Mouse (Mus musculus) frontal cortex, postnatal 36 days (tissue): ENCODE measurements at regions not wholly inside any gene's neighbourhood (a gene's known extent, or its start where the extent isn't known, plus 50 kb on each side); places are given as distances from the start of the nearest gene placed in this dataset.

Source experiments
- DNase-seq, 2 experiments: peaks; one replicate each; pipeline ENCODE4 v3.0.0; 2022; ENCODE audit warnings: low spot score in 2 of 2

- DNase-seq: no peak
Measured at GRCm38 (mm10) chr11:114435788-114436187, 232.5 kb upstream of the Rpl38 start.

- no peak for DNase-seq
Measured at GRCm38 (mm10) chr11:114433561-114433960, 234.8 kb upstream of the Rpl38 start.

- no peak for DNase-seq
Measured at GRCm38 (mm10) chr11:114425447-114425846, 242.9 kb upstream of the Rpl38 start.

- no peak for DNase-seq
Measured at GRCm38 (mm10) chr11:114423322-114423721, 245.0 kb upstream of the Rpl38 start.

DNA sequence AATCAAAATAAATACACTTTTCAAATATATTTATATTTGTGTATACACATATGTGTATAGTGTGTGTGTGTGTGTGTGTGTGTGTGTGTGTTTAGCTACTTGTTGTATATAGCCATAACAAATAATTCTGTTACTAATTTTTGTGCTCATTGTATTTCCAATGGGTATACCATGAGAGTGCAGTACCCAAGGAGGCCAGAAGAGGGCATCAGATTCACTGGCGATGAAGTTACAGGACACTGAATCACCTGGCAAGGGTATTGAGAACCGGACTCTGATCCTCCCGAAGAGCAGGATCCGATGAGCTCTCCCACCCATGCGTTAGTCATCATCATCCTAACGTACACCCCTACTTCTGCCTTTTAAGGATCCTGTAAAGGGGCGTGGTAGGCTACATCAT lies 249.3 kb upstream of the Rpl38 start:
- DNase-seq: no peak

- DNase-seq: no peak
Measured at GRCm38 (mm10) chr11:114416168-114416567, 252.2 kb upstream of the Rpl38 start.

- DNase-seq: no peak
Measured at GRCm38 (mm10) chr11:114404401-114404800, 263.9 kb upstream of the Rpl38 start.

DNA sequence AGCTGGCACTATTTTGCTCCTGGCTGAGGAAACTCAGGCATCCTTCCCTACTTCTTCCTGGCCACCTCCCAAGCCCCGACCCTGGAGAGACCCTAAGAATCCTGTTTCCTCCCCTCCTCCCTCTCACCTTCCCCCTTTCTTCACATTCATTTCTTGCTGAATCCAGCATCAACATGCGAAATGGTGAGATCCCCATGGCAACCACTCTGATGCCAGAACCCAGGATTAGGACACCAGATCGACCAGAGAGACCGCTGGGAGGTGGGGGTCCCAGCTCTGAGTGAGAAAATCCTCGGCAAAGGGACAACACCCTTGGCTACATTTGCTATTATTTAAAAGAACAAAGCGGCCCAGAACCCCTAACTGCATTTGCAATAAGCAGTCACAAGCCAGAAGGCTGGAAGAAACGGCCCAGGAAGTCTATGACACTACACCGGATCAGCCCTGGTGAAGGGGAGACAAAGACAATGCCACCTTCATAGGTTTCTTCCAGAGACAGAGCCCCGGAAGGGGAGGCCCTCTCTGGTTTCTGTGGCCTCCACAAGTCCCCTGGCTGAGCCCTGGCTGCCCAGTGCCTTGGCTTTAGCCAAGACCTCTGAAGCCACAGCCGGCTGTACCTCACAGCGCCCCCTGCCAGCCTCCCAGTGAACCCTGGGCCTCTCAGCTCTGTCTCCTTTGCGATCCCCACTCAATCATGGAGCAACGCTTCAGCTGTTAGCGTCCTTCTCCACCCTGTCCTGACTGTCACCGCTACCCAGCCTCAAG lies 265.6 kb upstream of the Rpl38 start:
- peak in 1 of 2 experiments; percentile 10 for DNase-seq

DNA sequence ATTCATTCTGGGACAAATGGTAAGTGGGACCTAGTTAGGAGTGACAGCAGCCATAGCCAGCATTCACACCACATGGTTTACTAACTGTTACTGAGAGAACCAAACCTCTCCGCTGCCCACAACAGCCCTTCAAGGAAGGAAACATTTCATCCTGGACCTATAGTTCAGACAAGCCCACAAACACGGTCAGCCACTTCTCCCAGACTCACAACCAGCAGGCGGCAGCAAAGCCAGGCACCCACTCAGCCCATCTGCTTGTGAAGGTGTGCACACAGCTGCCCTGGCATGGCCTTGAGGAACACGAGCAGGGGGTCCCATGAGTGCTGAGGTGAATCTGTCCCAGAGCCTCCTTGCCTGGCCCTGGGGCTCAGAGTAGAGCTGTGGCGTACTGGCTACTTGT lies 267.6 kb upstream of the Rpl38 start:
- no peak for DNase-seq

DNA sequence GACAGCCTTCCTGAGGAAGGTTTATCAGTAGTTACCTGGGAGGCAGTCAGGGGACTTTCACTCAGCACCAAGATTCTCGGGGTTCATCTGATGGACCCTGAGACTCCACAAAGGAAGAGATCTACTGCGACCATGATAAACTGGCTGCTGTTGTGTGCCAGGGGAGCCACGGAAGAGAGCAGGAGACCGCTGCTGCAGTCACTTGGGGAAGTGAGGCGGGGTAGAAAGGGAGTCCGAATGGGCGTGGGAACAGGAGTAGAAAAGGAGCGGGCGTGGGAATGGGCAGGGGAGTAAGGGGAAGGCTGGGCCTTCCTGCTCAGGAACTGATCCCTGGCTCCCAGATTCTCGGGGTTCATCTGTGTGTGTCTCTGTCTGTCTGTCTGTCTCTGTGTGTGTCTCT lies 276.2 kb upstream of the Rpl38 start:
- DNase-seq: no peak

DNA sequence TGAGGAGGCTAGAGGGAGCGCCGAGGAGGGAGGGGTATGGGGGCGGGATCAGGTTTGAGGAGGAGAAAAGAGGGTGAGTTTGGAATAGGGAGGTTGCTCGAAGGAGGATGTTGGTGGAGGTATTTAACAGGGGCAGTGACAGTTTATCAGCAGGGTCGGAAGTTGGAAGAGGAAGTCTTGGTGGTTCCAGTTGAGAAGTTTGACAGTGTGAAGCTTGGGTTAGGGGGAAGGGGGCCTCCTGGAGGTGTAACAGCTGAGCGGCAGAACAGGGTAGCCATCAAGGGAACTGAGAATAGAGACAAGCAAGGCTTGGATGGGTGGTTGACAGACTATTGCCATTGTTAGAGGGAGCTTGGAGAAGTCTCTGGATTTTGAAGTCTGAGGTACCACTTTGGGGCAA lies 276.8 kb upstream of the Rpl38 start:
- DNase-seq: no peak

GRCm38 (mm10) chr11:114387091-114387490 lies 281.2 kb upstream of the Rpl38 start:
- no peak for DNase-seq

- DNase-seq: no peak
Measured at GRCm38 (mm10) chr11:114379411-114379824, 288.9 kb upstream of the Rpl38 start.

DNA sequence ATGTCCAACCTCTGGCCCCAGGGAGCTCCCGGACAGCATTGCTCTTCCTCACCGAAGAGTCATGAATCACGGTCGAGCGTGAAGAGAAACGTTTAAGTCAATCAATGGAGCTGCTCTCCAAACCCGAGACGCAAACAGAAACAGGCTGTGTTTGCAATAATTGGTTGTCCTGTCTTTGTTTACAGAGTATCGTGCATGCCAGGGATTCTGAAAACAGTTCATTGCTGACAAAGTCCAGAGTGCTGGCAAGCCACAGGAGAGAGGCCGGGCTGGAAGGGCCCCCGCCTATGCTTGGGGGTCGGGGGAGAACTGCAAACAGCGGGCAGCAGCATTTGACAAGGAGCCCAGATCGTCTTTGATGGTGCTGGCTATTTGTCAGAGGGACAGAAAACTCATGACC lies 292.4 kb upstream of the Rpl38 start:
- no peak for DNase-seq

DNA sequence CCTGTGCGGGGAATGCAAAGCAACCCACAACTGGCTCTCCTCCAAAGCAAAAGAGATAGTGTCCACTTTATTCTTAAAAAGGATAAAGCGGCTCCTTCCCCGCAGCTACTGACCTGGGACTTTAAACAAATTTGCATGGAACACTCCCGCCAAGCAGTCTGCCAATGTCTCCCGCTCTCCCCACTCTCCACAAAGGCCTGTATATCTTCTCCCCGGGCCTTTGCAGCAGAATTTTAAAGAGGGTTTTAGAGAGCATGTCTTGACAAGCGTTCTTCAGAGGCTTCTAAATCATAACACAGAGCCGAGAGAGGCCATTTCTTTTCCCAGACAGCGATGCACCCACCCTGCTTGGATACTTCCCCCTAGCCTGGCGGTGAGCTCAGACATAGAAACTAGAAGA lies 297.6 kb upstream of the Rpl38 start:
- DNase-seq: no peak

- no peak for DNase-seq
Measured at GRCm38 (mm10) chr11:114367779-114368178, 300.5 kb upstream of the Rpl38 start.

- DNase-seq: no peak
Measured at GRCm38 (mm10) chr11:114360946-114361345, 294.1 kb upstream of the Sdk2 start.

GRCm38 (mm10) chr11:114360321-114360720 lies 293.5 kb upstream of the Sdk2 start:
- DNase-seq: no peak

DNA sequence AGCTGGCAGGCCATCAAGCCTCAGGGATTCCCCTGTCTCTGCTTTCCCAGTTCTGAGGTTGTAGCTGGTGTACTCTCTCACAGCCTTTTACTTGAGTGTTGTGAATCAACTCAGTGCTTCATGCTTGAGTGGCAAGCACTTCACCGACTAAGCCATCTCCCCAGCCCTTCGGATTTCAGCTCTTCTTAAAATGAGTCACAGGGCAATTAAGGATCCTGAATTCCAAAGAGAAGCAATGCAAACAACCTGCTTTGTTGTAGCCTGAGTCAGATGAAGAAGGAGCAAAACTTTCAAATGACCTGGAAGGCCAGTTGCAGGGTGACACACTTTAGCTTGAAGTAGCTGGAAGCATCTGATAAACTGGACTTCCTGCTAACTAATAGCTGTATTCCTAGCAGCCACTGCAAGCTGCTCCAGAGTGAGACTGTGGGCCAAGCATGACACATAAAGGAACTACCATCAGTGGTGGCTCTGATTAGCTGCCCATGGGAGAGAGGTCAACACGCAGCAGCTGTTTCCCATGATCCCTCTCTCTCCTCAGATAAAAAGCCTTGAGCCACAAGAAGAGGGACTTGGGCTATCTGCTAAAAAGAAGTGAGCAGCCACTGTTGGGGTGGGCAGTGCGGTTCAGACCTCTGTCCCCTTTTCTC lies 285.4 kb upstream of the Sdk2 start:
- DNase-seq: no peak

- no peak for DNase-seq
Measured at GRCm38 (mm10) chr11:114336839-114337484, 270.1 kb upstream of the Sdk2 start.

DNA sequence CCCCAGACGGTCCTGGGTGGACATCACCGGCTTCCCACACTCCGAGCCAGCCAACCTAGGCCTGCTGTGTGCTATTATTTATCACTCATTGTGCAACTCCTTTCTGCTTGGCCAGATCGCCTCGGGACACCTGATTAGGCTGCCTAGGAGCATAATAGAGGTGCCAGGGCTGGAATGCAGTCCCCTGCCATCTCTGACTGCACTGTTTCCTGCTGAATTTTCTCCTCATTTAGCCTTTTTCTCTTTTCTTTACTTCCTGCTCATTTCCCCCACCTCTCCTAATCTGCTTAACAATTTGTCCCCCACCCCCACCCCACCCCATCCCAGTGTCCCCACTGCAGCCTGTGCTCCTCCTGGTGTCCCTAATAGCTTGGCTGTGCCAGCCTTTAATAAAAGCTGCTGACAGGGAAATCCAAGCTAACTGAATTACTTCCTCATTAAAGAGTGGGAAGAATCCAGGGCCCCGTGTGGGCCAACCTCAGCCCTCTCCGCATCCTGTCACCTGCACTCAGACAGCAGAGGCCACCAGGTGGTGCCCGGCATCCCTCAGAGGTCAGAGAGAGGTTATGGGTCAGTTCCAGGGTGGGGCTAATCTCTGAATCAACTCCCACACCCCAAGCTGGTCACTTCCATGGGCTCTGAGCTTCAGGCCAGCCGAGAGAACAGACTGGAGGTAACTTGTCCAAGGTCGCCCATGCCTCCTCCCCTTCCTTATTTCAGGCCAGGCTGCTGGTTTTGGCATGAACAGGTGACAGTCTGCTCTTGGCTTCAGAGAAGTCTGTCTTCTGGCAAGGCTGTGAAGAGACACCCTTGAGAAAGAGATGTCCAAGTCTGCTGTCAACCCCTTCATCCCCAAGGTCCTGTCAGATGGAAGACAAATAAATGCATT lies 269.3 kb upstream of the Sdk2 start:
- no peak for DNase-seq

DNA sequence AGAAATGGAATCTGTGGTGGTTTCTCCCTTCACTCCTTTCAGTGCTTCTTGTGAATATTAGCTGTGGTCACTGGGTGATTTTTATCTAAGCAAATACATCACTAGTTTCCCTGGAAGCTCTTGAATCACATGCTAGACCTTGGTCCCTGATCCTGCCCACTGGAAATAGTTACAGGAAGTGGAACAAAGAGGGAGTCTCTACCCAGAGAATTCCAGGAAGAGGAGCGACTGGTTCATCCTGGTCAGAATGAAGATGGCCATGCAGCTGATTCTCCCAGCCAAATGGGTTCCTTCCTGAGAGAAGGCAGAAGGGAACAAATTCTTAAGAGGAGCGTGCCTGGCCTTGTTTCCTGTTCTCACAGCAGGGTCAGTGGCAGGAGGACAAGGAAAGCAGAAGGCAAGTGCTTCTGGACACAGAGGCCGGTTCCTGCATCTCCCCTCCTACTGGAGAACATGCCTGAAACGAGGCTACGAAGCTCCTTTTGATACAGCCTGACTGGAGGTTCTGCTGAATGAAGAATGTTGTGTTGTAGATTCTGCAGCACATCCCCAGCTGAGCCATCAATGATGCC lies 264.8 kb upstream of the Sdk2 start:
- no peak for DNase-seq
